Mouse (Mus musculus) kidney, postnatal 0 days (tissue): ENCODE measurements at regions not wholly inside any gene's neighbourhood (a gene's known extent, or its start where the extent isn't known, plus 50 kb on each side); places are given as distances from the start of the nearest gene placed in this dataset.

ENCODE experiments used
- ATAC-seq: fragments of 200-750 bp; cut with Nextera tagmentation; replicated peaks from 2 replicates; pipeline ENCODE4 v1.8.0; 2017; ENCODE audit warnings: low read depth, moderate number of reproducible peaks, moderate TSS enrichment, moderate library complexity; ENCODE audit not compliant: low FRiP score
- DNase-seq: peaks from one replicate; pipeline ENCODE4 v3.0.0-alpha.2; 2016; ENCODE audit warnings: low spot score
- H3K27ac ChIP-seq: fragments of 300-500 bp; sonication (generic); 2 replicates; pipeline ENCODE4 v1.5.1; 2014; ENCODE audit warnings: mild to moderate bottlenecking
- H3K27me3 ChIP-seq: fragments of 300-500 bp; sonication (generic); 2 replicates; pipeline ENCODE4 v1.6.1; 2014; ENCODE audit warnings: low read length, mixed read lengths; ENCODE audit not compliant: insufficient read depth
- H3K36me3 ChIP-seq: fragments of 300-500 bp; sonication (generic); 2 replicates; pipeline ENCODE4 v1.6.1; 2014; ENCODE audit warnings: low read length, mixed read lengths; ENCODE audit not compliant: insufficient read depth
- H3K4me1 ChIP-seq: fragments of 300-500 bp; sonication (generic); replicated peaks from 2 replicates; pipeline ENCODE4 v1.6.1; 2014; ENCODE audit warnings: antibody characterized with exemption, low read length, mixed read lengths; ENCODE audit not compliant: insufficient read depth
- H3K4me2 ChIP-seq: fragments of 300-500 bp; sonication (generic); 2 replicates; pipeline ENCODE4 v1.6.1; 2014; ENCODE audit warnings: mild to moderate bottlenecking, low read length, moderate library complexity, mixed read lengths
- H3K4me3 ChIP-seq: fragments of 300-500 bp; sonication (generic); replicated peaks from 2 replicates; pipeline ENCODE4 v1.5.1; 2014; ENCODE audit warnings: low read depth, low read length
- H3K9ac ChIP-seq: fragments of 300-500 bp; sonication (generic); 2 replicates; pipeline ENCODE4 v1.6.1; 2014; ENCODE audit warnings: low read depth, low read length
- H3K9me3 ChIP-seq: fragments of 300-500 bp; sonication (generic); replicated peaks from 2 replicates; pipeline ENCODE4 v1.6.1; 2016; ENCODE audit warnings: low read length, inconsistent platforms, mixed read lengths
- CTCF ChIP-seq: IDR thresholded peaks from 2 replicates; pipeline ENCODE4 v1.5.1; 2016; ENCODE audit warnings: antibody characterized with exemption, low read depth, mild to moderate bottlenecking, moderate library complexity
- WGBS: fragments of 180-500 bp; shearing (Covaris S2); extraction: QIAGEN DNeasy Blood & Tissue Kit; methylation state at CpG from one replicate; pipeline ENCODE4 v1.1.7; 2014; 5-methylcytosine and 5-hydroxymethylcytosine counted together

- ATAC-seq, result peak; percentile 86
- H3K27ac ChIP-seq, result no peak overlapping the region
- TF ChIP-seq CTCF, result no peak
- no peaks in the 10 kb centered on the region for H3K36me3 ChIP-seq
- H3K4me2 ChIP-seq, result no peak overlapping the region
- no peaks in the 10 kb centered on the region for H3K4me1 ChIP-seq
- 18% methylated on average over 2 of the region's 2 CpGs for WGBS
- H3K4me3 ChIP-seq, result no peak overlapping the region
- no peaks in the 10 kb centered on the region for H3K27me3 ChIP-seq
- H3K9me3 ChIP-seq, result no peaks in the 10 kb centered on the region
- H3K9ac ChIP-seq, result no peak overlapping the region
- peak; percentile 79 for DNase-seq
These were observed 125.0 kb downstream of the 4930544G11Rik start for GRCm38 (mm10) chr6:66077445-66077844.

GRCm38 (mm10) chr6:66078769-66079168 is 126.4 kb downstream of the 4930544G11Rik start:
- H3K36me3 ChIP-seq, result no peaks in the 10 kb centered on the region
- H3K9ac ChIP-seq, result no peak overlapping the region
- no peak overlapping the region for H3K4me3 ChIP-seq
- no peak overlapping the region for H3K4me2 ChIP-seq
- no peak for TF ChIP-seq CTCF
- no peaks in the 10 kb centered on the region for H3K27me3 ChIP-seq
- H3K9me3 ChIP-seq, result no peaks in the 10 kb centered on the region
- WGBS, result 50% methylated on average over 1 of the region's 1 CpGs
- H3K4me1 ChIP-seq, result no peaks in the 10 kb centered on the region
- ATAC-seq (no peak), DNase-seq (peak; percentile 17)
- no peak overlapping the region for H3K27ac ChIP-seq

DNA sequence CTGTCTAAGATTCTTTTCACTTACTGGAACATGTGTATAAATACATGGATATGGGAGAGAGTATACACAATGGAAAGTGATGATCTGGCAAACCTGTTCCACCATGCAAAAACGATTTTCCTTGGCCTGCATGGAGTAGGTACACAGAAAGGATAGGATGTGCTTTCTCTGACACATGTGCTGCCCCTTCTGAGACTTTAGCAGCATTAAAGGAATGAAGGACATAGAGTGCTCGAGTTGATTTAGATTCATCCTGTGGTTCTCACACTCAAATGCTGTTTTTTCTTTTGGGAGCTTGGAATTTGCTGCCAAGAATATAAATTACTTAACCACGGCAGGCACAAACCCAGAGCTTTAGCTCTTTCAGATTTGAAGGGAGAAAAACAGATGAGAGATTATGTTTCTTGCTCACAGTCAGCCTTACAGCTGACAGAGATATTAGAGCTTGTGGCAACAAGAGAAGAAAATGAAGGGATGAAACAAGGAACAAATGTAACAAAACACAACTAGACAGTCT is 149.2 kb downstream of the 4930544G11Rik start:
- H3K9ac ChIP-seq, result no peak overlapping the region
- H3K9me3 ChIP-seq, result no peaks in the 10 kb centered on the region
- 24% methylated on average over 3 of the region's 3 CpGs for WGBS
- DNase-seq (peak; percentile 67), ATAC-seq (no peak)
- H3K36me3 ChIP-seq, result no peaks in the 10 kb centered on the region
- H3K27me3 ChIP-seq, result no peaks in the 10 kb centered on the region
- H3K4me2 ChIP-seq, result no peak overlapping the region
- no peak overlapping the region for H3K4me3 ChIP-seq
- no peak overlapping the region for H3K27ac ChIP-seq
- no peak for TF ChIP-seq CTCF
- no peaks in the 10 kb centered on the region for H3K4me1 ChIP-seq

DNA sequence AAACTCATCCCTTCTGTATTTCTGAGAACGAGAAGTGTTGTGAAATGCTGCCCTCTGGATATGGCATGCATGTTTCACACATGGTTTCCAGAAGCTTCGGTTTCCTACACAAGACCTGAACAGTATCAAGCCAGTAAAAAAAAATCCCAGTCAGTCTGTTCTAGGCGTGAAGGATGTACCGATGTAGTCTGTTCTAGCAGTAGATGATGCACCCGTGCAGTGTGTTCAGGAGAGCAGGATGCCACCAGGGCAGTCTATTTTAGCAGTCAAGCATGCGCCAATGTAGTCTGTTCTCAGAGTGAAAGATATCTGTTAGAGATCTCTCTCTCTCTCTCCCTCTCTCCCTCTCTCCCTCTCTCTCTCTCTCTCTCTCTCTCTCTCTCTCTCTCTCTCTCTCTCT is 162.0 kb downstream of the 4930544G11Rik start:
- H3K4me3 ChIP-seq, result no peak overlapping the region
- TF ChIP-seq CTCF, result 0 out of 2 replicates have a peak, but pooled peaks have one; percentile 16
- H3K27me3 ChIP-seq, result no peaks in the 10 kb centered on the region
- H3K36me3 ChIP-seq, result no peaks in the 10 kb centered on the region
- no peaks in the 10 kb centered on the region for H3K4me1 ChIP-seq
- no peak for DNase-seq
- 89% methylated on average over 6 of the region's 6 CpGs for WGBS
- no peak overlapping the region for H3K9ac ChIP-seq
- no peak overlapping the region for H3K4me2 ChIP-seq
- H3K27ac ChIP-seq, result no peak overlapping the region
- H3K9me3 ChIP-seq, result no peaks in the 10 kb centered on the region
- ATAC-seq, result no peak

DNA sequence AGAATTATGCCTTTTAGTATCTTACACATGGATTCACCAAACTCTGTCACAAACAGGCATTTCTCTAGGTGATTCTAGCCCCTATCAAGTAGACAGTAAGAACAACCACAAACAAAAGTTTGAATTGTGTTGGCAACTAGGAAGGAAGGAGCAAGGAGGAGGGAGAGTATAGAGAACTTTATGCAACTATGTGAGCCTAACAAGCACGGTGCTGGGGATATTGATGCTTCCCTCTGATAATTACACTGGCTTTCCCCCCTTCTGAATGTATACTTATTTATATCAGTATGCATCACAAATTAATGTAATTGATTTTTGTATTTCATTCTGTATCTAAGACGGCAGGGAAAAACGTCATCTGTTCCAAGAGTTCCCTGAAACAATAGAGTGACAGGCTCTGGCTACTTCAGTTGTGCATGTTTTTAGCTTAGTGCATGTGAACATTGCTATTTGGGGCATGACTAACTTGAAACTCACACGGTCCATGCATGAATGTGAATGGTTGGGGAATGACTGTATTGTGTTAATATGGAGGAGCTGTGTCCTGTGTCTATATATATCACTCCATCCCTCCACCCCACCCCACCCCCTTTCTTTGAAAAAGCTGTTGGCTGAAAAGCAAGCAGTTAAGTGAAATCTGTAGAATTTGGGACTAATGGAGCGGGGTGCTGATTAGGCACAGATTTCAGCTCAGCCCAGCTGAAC is 169.2 kb downstream of the 4930544G11Rik start:
- no peaks in the 10 kb centered on the region for H3K9me3 ChIP-seq
- no peaks in the 10 kb centered on the region for H3K4me1 ChIP-seq
- no peak overlapping the region for H3K4me3 ChIP-seq
- no peak for TF ChIP-seq CTCF
- H3K4me2 ChIP-seq, result no peak overlapping the region
- WGBS, result 81% methylated on average over 5 of the region's 5 CpGs
- H3K36me3 ChIP-seq, result no peaks in the 10 kb centered on the region
- H3K27ac ChIP-seq, result no peak overlapping the region
- no peak for DNase-seq
- no peak for ATAC-seq
- H3K27me3 ChIP-seq, result no peaks in the 10 kb centered on the region
- H3K9ac ChIP-seq, result no peak overlapping the region

DNA sequence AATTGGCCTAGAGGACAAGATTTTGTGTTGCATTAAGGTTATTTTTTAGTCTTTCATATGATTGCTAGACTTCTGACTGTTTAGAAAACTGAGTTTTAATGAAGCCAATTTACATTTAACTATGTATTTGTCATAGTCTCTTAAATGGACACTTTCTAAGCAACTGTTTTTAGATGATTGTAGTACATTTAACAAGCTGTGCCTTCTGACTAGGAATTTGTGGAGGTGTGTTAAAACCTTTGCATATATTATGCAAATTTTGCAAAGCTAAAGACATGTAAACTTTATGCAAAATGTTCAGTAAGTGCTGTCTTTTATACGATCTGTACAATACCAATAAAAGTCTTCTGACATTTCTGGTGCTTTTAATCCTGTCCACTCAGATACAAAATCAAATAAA is 171.9 kb downstream of the 4930544G11Rik start:
- TF ChIP-seq CTCF, result no peak
- Histone ChIP-seq H3K27ac (no peak overlapping the region), H3K4me1 (no peaks in the 10 kb centered on the region), H3K4me2 (no peak overlapping the region), H3K9me3 (no peaks in the 10 kb centered on the region), H3K27me3 (no peaks in the 10 kb centered on the region), H3K9ac (no peak overlapping the region), H3K4me3 (no peak overlapping the region), H3K36me3 (no peaks in the 10 kb centered on the region)
- ATAC-seq (no peak), DNase-seq (no peak)
- 71% methylated on average over 1 of the region's 1 CpGs for WGBS
